Mouse (Mus musculus): ENCODE results near the gene Cers2.

Cers2 gene

DNA sequence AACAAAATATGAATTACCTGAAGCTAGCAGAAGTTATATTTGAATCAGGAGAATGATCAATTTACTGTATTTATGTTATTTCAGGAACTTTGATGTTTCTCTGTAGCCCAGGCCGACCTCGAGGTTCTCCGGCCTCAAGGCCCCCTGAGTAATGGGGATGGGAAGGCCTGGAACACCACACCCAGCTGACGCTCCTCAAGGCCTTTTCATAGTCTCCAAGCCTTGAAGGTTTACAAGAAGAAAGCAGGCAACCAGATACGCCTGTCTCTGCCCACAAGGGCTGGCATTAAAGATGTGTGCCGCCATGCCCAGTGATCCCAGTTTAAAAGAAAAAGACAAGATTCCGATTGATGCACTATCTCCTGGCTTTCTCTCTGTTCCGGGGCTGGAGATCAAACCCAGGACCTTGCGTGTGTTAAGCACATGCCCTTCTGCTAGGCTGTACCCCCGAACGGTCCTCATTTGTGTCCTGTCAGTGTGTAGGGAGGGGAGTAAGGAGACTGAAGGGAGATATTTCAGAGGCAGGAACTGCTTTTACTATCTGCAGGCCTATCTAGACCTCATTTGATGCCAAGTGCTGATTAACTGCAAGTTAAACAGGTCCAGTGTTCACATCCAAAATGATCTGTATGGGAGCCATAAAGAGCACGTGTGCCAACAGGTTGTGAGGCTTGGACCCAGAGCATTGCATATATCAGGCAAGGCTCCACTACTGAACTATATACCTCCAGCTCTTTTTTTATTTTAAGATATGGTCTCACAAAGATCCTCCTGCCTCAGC lies 29.9 kb upstream of the Cers2 start:
- H3K9me3 ChIP-seq (ENCODE audit: low read length), result no peaks in the 10 kb centered on the region
- no peak for TF ChIP-seq POU5F1 (IDR thresholded peaks at IDR 0.05; ENCODE audit: borderline replicate concordance, low read length)
- no peaks in the 10 kb centered on the region for H3K27me3 ChIP-seq (ENCODE audit: insufficient read depth, low read length)
- H3K4me1 ChIP-seq (replicated peaks; ENCODE audit: low read depth, low read length), result peaks cover 74% of the 10 kb centered on the region
- H3K4me3 ChIP-seq (replicated peaks; ENCODE audit: low read length), result peak overlapping the region; percentile 95
- H3K36me3 ChIP-seq (ENCODE audit: insufficient read depth, low read length), result peaks cover 37% of the 10 kb centered on the region

- no peaks in the 10 kb centered on the region for H3K9me3 ChIP-seq (ENCODE audit: low read length)
- TF ChIP-seq CTCF (conservative IDR thresholded peaks at IDR 0.05; ENCODE audit: low read length), result no peak
- TF ChIP-seq POU5F1 (IDR thresholded peaks at IDR 0.05; ENCODE audit: borderline replicate concordance, low read length), result no peak
- TF ChIP-seq NANOG (IDR thresholded peaks at IDR 0.05; ENCODE audit: borderline replicate concordance, low read length), result no peak
- no peaks in the 10 kb centered on the region for H3K27me3 ChIP-seq (ENCODE audit: insufficient read depth, low read length)
- H3K36me3 ChIP-seq (ENCODE audit: insufficient read depth, low read length), result peaks cover 44% of the 10 kb centered on the region
- H3K4me1 ChIP-seq (replicated peaks; ENCODE audit: low read depth, low read length), result peaks cover 77% of the 10 kb centered on the region
- H3K4me3 ChIP-seq (replicated peaks; ENCODE audit: low read length), result peak overlapping the region; percentile 95
Measured at GRCm38 (mm10) chr3:95285390-95285789, 29.2 kb upstream of the Cers2 start.

- TF ChIP-seq CTCF (conservative IDR thresholded peaks at IDR 0.05; ENCODE audit: low read length) (no peak), NANOG (IDR thresholded peaks at IDR 0.05; ENCODE audit: borderline replicate concordance, low read length) (no peak), POU5F1 (IDR thresholded peaks at IDR 0.05; ENCODE audit: borderline replicate concordance, low read length) (no peak)
- Histone ChIP-seq H3K27me3 (ENCODE audit: insufficient read depth, low read length) (no peaks in the 10 kb centered on the region), H3K36me3 (ENCODE audit: insufficient read depth, low read length) (peaks cover 51% of the 10 kb centered on the region), H3K4me3 (replicated peaks; ENCODE audit: low read length) (peak overlapping the region; percentile 95), H3K9me3 (ENCODE audit: low read length) (no peaks in the 10 kb centered on the region), H3K4me1 (replicated peaks; ENCODE audit: low read depth, low read length) (peaks cover 80% of the 10 kb centered on the region)
Measured at GRCm38 (mm10) chr3:95286011-95286410, 28.6 kb upstream of the Cers2 start.

DNA sequence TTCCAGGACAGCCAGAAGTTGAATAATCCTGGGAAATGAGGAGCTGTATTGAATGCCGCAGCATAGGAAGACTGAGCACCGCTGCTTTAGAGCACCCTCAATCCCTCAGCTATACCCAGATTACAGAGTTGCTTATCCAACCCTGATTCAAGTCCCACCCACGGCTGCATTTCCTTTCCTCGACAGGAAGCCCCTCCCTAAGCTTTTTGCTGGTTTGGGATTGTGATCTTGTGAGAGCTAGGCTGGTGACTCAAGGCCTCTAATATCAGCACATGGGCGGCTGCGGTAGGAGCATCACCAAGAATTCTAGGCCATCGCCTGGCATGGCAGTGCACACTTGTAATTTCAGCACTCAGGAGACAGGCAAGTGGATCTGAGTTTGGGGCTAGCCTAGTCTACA lies 28.1 kb upstream of the Cers2 start:
- Histone ChIP-seq H3K4me1 (replicated peaks; ENCODE audit: low read depth, low read length) (peaks cover 85% of the 10 kb centered on the region), H3K4me3 (replicated peaks; ENCODE audit: low read length) (peak overlapping the region; percentile 95), H3K9me3 (ENCODE audit: low read length) (no peaks in the 10 kb centered on the region), H3K36me3 (ENCODE audit: insufficient read depth, low read length) (peaks cover 56% of the 10 kb centered on the region), H3K27me3 (ENCODE audit: insufficient read depth, low read length) (no peaks in the 10 kb centered on the region)
- TF ChIP-seq NANOG (IDR thresholded peaks at IDR 0.05; ENCODE audit: borderline replicate concordance, low read length) (no peak), POU5F1 (IDR thresholded peaks at IDR 0.05; ENCODE audit: borderline replicate concordance, low read length) (no peak)

DNA sequence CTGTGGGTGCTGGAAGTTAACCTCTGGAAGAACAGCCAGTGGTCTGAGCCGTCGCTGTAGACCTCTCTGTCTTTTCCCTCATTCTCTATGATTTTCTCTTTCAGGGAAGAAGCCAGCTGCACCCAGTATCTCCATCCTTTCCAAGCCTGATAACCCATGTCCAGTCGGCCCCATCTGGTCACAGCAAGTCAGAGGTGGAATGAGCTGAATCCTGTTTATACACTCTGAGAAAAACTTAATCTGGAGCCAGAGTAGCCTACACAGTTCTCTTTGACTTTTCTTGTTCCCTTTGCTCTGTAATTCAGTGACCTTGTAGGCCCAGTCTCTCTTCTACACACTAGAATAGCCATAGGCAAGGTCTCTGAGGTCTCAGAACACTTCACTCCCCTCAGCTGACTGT lies 27.1 kb upstream of the Cers2 start:
- Histone ChIP-seq H3K9me3 (ENCODE audit: low read length) (no peaks in the 10 kb centered on the region), H3K4me1 (replicated peaks; ENCODE audit: low read depth, low read length) (peaks cover 89% of the 10 kb centered on the region), H3K36me3 (ENCODE audit: insufficient read depth, low read length) (peaks cover 66% of the 10 kb centered on the region), H3K4me3 (replicated peaks; ENCODE audit: low read length) (no peak overlapping the region), H3K27me3 (ENCODE audit: insufficient read depth, low read length) (no peaks in the 10 kb centered on the region)
- TF ChIP-seq CTCF (conservative IDR thresholded peaks at IDR 0.05; ENCODE audit: low read length) (no peak), POU5F1 (IDR thresholded peaks at IDR 0.05; ENCODE audit: borderline replicate concordance, low read length) (no peak), NANOG (IDR thresholded peaks at IDR 0.05; ENCODE audit: borderline replicate concordance, low read length) (no peak)

DNA sequence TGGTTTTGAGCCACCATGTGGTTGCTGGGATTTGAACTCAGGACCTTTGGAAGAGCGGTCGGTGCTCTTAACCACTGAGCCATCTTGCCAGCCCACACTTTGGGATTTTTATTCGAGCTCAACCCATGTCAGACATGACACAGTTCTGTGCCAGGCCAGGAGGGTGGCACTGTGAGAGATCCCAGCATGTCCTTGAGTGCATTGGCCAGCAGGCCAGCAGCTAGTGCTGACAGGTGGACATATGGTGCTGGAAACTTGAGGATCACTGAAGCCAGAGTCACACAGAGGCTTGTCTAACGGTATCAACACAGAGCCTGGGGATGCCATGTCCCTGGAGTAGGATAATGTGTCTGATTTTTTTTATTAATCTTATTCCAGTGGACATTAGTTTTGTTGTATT lies 25.2 kb upstream of the Cers2 start:
- Histone ChIP-seq H3K36me3 (ENCODE audit: insufficient read depth, low read length) (peaks cover 85% of the 10 kb centered on the region), H3K4me3 (replicated peaks; ENCODE audit: low read length) (peak overlapping the region; percentile 39), H3K9me3 (ENCODE audit: low read length) (no peaks in the 10 kb centered on the region), H3K27me3 (ENCODE audit: insufficient read depth, low read length) (no peaks in the 10 kb centered on the region), H3K4me1 (replicated peaks; ENCODE audit: low read depth, low read length) (peaks cover 96% of the 10 kb centered on the region)
- TF ChIP-seq CTCF (conservative IDR thresholded peaks at IDR 0.05; ENCODE audit: low read length), result no peak
- no peak for TF ChIP-seq NANOG (IDR thresholded peaks at IDR 0.05; ENCODE audit: borderline replicate concordance, low read length)
- no peak for TF ChIP-seq POU5F1 (IDR thresholded peaks at IDR 0.05; ENCODE audit: borderline replicate concordance, low read length)

GRCm38 (mm10) chr3:95290156-95290555 lies 24.4 kb upstream of the Cers2 start:
- H3K27me3 ChIP-seq (ENCODE audit: insufficient read depth, low read length), result no peaks in the 10 kb centered on the region
- no peak for TF ChIP-seq NANOG (IDR thresholded peaks at IDR 0.05; ENCODE audit: borderline replicate concordance, low read length)
- no peak for TF ChIP-seq POU5F1 (IDR thresholded peaks at IDR 0.05; ENCODE audit: borderline replicate concordance, low read length)
- TF ChIP-seq CTCF (conservative IDR thresholded peaks at IDR 0.05; ENCODE audit: low read length), result no peak
- H3K4me3 ChIP-seq (replicated peaks; ENCODE audit: low read length), result peak overlapping the region; percentile 39
- no peaks in the 10 kb centered on the region for H3K9me3 ChIP-seq (ENCODE audit: low read length)
- peaks cover 87% of the 10 kb centered on the region for H3K36me3 ChIP-seq (ENCODE audit: insufficient read depth, low read length)
- H3K4me1 ChIP-seq (replicated peaks; ENCODE audit: low read depth, low read length), result peaks cover 96% of the 10 kb centered on the region

GRCm38 (mm10) chr3:95291041-95291440 lies 23.6 kb upstream of the Cers2 start:
- Histone ChIP-seq H3K4me3 (replicated peaks; ENCODE audit: low read length) (peak overlapping the region; percentile 13; the same call in 1 of the 2 replicates), H3K36me3 (ENCODE audit: insufficient read depth, low read length) (peaks cover 96% of the 10 kb centered on the region), H3K9me3 (ENCODE audit: low read length) (no peaks in the 10 kb centered on the region), H3K27me3 (ENCODE audit: insufficient read depth, low read length) (no peaks in the 10 kb centered on the region), H3K4me1 (replicated peaks; ENCODE audit: low read depth, low read length) (peaks cover 96% of the 10 kb centered on the region)
- no peak for TF ChIP-seq NANOG (IDR thresholded peaks at IDR 0.05; ENCODE audit: borderline replicate concordance, low read length)
- no peak for TF ChIP-seq CTCF (conservative IDR thresholded peaks at IDR 0.05; ENCODE audit: low read length)
- TF ChIP-seq POU5F1 (IDR thresholded peaks at IDR 0.05; ENCODE audit: borderline replicate concordance, low read length), result no peak

DNA sequence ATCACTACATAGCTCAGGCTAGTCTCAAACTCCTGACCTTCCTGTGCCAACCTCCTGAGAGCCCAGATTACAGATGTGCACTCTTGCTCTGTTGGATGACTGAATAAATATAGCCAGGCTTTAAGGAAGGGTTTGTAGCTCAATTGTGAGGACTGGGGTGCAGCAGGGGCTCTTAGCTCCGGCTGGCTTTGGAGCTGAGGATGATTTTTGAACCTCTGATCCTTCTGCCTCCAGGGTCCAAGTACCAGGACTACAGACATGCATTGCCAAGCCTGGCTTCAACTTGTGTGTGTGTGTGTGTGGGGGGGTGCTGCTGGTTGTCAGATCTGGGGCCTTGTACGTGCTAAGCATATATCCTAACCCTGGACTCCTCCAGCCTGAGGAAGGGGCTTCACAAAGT lies 21.7 kb upstream of the Cers2 start:
- peaks cover 96% of the 10 kb centered on the region for H3K4me1 ChIP-seq (replicated peaks; ENCODE audit: low read depth, low read length)
- TF ChIP-seq CTCF (conservative IDR thresholded peaks at IDR 0.05; ENCODE audit: low read length), result no peak
- TF ChIP-seq NANOG (IDR thresholded peaks at IDR 0.05; ENCODE audit: borderline replicate concordance, low read length), result no peak
- TF ChIP-seq POU5F1 (IDR thresholded peaks at IDR 0.05; ENCODE audit: borderline replicate concordance, low read length), result no peak
- H3K36me3 ChIP-seq (ENCODE audit: insufficient read depth, low read length), result peaks cover 100% of the 10 kb centered on the region
- no peaks in the 10 kb centered on the region for H3K9me3 ChIP-seq (ENCODE audit: low read length)
- H3K4me3 ChIP-seq (replicated peaks; ENCODE audit: low read length), result no peak overlapping the region
- no peaks in the 10 kb centered on the region for H3K27me3 ChIP-seq (ENCODE audit: insufficient read depth, low read length)

All from E14TG2a.4 (cell line).